Mouse (Mus musculus): ENCODE measurements at regions not wholly inside any gene's neighbourhood (a gene's known extent, or its start where the extent isn't known, plus 50 kb on each side); places are given as distances from the start of the nearest gene placed in this dataset.

DNA sequence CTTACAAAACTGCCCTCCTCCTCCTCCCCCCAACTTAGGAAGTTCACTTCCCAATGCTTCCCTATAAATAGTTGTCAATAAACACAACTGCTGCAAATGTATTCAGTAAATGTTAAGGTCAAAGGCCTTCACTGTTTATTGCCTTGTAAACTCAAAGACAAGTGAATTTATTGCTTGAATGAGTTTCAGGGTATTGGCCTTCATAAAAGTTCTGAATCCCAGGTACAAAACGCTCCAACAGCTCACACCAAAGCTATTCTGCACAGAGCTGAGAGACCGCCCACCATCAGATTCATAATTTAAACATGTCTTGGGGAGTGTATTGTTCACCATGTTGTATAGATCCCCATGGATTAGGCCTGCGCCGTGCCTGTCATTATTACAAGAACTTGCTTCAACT, 53.9 kb upstream of the Cdkn3 start:
- DNase-seq (ENCODE audit: low read depth, low spot score) = no peak

GRCm38 (mm10) chr14:46704316-46704751, 56.0 kb upstream of the Cdkn3 start:
- DNase-seq (ENCODE audit: low read depth, low spot score) = no peak

DNA sequence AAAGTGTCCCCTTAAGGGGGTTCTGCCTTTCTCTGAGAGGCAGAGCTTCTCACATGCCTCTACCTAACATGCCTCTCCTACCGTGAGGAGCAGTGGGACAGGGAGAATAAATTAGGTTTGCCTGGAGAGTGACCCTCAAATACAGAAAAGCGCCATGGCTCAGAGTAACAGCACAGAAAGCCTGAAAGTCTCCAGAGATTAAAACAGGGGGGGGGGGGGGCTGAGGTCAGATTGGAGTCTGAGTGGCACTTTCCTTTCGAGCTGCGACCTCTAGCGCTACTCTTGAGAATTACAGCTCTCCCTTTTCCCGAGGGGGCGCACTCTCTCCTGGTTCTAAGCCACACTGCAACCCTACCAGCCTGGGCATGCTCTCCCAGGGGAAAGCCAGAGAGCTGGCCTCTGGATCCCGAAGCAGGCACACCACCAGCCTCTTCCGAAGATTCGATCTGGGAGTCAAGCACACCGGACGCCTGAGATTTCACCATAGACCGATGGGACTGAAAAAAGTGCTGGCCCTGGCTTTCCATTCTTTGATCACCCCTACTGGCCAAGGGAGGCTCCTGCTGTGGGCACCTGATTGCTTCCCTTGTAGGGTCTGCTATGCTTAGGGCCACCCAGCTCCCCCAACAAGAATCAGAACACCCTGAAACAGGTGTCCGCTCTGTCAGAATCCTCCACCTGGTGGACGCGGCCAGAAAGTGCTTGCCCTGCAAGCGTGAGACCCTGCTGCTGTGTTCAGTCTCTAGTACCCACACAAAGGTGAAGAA, 57.5 kb upstream of the Cdkn3 start:
- DNase-seq (ENCODE audit: low read depth, low spot score) = peak; percentile 63

- DNase-seq (ENCODE audit: low read depth, low spot score) = no peak
Observed at GRCm38 (mm10) chr14:46692571-46692970, 67.8 kb upstream of the Cdkn3 start.

GRCm38 (mm10) chr14:46692067-46692466, 68.3 kb upstream of the Cdkn3 start:
- DNase-seq (ENCODE audit: low read depth, low spot score) = no peak

DNA sequence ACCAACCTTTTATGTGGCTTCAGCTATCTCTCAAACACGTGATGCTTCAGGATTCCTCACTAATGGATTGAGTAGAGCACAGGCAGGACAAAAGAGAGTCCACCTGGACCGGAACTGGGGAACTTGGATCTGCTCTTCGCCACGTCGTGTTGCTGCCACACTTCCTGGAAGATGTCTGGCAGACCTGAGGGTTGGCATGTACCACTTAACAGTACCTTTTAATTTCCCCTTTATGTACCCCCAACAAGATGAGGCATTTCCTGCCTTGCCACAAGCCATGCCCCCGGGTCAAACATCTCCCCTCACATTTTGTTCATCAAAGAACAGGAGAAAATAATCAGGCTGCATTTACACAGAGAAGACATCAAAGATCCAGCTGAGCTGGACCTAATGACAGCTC, 77.6 kb upstream of the Cdkn3 start:
- DNase-seq (ENCODE audit: low read depth, low spot score) = no peak

DNA sequence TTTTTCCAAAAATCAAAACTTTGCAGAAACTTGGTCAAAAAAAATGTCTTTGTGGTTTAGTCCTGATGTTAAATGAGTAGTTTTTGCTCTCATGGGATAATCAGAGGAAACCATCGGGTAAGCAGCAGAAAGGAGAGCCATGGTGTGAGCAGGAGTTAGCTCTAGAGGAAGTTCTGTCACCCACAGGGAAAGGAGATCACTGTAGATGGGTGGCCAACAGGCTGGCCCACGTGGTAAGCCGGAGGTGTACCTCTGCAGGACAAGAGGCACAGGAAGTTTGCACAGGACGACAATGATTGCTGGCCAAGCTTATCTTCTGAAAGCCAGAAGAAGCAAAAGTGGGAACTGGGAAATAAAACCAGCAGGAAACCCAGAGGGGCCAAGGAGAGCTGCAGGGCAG, 81.4 kb upstream of the Cdkn3 start:
- DNase-seq (ENCODE audit: low read depth, low spot score) = no peak

DNA sequence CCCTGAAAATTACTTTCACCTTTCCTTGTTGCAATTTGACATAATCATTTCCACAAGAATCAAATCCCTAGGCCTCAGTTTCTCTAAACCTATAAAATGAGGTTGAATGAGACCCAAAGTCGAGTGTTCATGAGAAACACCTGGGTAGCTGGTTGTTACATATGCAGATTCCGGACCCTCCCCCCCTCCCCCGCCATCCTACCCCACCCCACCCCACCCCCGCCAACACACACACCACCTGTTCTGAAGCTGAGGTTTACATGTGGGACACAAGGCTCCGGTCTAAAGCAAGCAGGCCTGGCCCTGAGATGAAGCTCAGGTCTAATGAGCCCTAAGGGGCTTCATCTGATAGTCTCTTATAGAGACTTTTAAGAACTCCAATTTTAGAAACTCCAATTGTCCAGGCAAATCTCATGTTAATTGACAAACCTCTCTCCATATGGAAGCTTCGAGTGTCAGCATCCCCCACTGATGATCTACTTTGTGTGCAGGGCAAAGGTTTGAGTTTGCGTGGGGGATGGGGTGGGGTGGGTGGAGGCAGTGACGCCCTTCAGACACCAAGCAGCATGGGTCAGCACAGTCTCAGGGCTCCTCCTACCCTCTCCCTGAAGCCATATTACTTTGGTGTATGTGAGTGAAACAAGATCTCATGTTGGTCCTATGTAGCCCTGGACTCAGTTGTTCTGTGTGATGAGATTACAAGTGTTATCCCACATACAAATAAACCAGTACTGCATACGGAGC, 88.7 kb upstream of the Cdkn3 start:
- DNase-seq (ENCODE audit: low read depth, low spot score) = no peak

DNA sequence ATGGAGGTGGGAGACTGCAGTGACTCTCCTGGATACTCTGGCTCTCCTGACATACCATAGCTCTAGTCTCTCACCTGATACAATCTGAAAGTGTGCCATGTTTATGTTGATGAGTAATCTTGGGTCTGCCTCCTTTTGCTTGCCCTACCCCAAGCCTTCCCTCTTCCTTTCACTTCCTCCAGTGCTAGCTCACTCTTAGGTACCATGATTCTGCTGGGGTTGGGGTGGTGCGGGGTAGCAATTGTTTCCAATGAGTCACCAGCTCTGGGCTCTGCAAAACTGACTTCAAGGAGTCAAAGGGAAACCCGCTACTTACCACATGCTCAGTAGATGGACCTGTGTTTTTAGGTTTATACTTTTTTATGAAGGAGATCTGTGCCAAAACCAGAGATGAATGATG, 89.3 kb upstream of the Cdkn3 start:
- no peak for DNase-seq (ENCODE audit: low read depth, low spot score)

GRCm38 (mm10) chr14:46670221-46671046, 89.9 kb upstream of the Cdkn3 start:
- DNase-seq (ENCODE audit: low read depth, low spot score) = no peak

GRCm38 (mm10) chr14:46668275-46668674, 92.1 kb upstream of the Cdkn3 start:
- no peak for DNase-seq (ENCODE audit: low read depth, low spot score)

DNA sequence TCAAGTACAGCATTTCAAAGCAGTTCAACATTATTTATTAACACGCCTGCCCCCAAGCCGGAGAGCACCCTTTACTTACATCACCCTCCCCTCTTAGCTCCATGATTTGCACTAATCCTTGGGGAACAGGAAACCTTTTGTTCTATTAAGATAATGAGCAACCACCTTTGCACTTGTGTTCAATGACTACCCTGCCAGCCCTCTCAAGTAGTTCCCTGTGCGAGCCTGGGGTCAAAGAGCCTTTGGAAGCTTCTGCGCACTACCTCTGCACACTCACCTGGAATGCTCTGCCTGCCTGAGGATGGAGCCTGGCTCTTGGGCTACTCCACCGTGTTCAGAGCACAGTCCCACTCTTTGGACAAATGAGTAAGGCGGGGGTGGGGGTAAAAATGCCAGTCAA, 96.0 kb upstream of the Cdkn3 start:
- no peak for DNase-seq (ENCODE audit: low read depth, low spot score)

DNA sequence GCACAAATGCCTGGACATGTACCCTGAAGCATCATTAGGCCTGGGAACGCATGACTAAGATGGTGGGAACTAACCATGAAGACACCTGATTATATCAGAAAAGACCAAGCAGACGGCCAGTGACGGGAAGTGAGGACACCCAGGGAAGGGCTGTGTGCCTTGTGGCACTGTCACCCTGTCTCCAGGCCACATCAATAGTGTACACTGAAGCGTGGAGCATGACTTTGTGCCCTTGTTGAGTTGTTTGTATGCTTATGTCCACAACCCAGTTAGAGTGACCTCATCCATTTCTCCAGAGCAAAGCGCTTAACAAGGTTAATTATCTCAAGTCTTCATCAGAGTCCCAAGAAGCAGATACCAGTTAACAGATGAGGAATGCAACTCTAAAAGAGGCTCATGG, 96.8 kb upstream of the Cdkn3 start:
- no peak for DNase-seq (ENCODE audit: low read depth, low spot score)

GRCm38 (mm10) chr14:46661792-46662545, 98.4 kb upstream of the Cdkn3 start:
- DNase-seq (ENCODE audit: low read depth, low spot score) = no peak

DNA sequence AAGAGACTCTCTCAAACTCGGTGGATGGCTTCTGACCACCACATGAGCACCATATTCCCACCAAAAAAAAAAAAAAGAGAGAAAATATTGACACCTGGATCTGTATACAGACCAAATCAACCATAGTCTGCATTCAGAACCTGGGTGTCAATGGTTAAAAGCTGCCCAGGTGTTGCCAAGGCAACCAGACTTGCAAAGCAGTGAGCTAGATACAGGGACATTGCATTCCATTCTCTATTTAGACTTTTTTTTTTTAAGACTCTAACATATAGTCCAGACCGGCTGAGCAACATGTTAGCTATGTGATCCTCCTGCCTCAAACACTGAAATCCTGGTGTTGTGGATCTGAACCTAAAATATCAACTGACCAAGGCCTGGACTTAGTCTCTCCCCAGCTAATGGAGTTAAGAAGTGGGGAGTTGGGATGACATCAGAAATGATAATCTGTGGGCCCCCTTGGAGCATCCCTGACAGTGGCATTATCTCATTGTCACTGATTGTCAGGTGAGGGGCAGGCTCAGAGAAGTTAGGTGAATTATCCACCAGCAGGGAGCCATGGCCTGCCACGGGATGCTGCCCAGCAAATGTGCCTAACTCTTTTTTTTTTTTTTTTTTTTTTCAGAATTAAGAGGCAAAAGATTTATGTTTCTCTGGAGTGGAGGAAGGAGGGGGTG, 99.1 kb upstream of the Cdkn3 start:
- no peak for DNase-seq (ENCODE audit: low read depth, low spot score)

- no peak for DNase-seq (ENCODE audit: low read depth, low spot score)
Observed at GRCm38 (mm10) chr14:46659365-46659764, 101.0 kb upstream of the Cdkn3 start.

DNA sequence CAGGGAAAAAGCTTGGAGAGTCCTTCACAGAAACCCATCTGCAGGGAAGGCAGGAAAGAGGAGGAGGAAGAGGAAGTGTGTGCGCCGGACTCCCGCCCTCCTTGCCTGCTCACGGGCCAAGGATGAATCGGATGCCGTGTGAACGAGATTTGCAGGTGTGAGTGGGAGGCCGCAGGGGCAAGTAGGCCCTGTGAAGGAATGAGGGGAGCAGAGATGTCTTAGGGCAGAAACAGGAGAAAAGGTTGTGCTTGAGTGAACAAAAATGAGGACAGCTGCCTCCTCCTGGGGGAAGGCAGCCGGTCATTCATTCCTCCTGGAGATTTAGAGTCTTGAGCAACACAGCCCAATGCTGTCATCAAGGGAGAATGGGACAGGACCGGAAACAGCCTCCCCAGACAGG, 104.1 kb upstream of the Cdkn3 start:
- DNase-seq (ENCODE audit: low read depth, low spot score) = no peak

DNA sequence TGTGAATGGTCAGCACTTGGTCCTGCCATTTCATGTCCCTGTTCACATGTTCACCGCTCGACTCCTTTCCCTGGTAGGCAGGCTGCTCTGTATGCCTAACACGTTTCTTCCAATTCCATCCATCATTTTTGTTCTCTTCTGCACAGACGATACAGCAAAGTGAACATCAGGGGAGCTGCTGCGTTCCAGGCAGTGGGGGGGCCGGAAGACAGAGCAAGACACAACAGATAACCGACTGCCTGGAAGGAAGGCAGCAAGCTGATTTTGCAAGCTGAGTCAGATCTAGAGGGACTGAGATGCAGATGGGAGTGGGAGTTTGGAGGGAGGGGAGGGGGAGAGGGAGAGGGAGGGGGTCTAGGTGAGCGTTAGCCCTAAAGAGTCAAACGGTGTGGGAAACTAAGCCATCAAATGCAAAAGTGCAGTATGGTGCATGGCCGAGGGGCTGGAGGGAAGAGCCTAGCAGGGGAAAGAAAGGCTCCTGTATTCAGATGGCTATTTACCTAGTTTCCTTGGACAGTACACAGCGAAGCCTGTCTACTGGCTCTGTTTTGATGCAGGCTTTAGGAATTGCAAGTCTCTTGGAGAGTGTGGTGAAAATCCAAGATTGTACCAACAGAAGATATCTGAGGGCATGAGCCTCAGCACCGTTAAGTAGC, 112.9 kb upstream of the Cdkn3 start:
- no peak for DNase-seq (ENCODE audit: low read depth, low spot score)

DNA sequence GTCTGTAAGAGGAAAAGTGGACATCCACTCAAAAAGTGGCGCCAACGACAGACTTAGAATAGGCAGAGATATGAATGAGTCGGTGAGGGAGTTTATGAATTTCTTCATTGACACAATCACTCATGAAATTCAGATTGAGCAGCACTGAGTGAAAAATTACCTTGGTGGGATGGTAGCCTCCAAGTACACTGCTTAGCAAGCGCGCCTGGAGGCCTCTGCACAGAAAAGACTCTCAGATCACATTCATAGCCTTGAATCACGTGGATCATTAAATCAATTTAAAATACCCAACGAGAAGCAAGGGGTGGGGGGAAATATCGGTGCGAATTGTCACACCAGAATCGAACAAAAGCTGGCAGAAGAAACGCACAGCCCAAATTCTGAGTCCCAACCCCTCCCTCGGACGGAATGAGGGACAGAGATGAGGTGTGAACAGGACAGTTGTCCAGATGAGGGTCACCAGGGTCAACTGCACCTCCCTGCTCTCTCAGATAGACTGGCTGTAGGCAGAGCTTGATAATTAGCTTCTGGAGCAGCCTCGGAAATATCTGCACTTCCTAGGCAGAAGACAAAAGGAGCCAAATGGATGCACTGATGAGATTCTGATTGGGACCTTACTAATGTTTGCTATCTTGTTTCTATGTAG, 113.5 kb upstream of the Cdkn3 start:
- no peak for DNase-seq (ENCODE audit: low read depth, low spot score)
